Mouse (Mus musculus): ENCODE data around the gene Frmpd1. TPM values are rescaled to one million over a fixed set of nuclear protein-coding genes. Genes with fewer than 3 reads are reported as not detected.

Gene Frmpd1
- polyA plus RNA-seq, 1 experiment from 2014 or later: 0.60 TPM

Other genes starting within 250 kb of the Frmpd1 start
- gene Grhpr, start 203.5 kb upstream of the Frmpd1 start, polyA plus RNA-seq (2015; fragmentation: Nextera tagmentation; extraction: Ambion mirVana): 20.7 and 21.1 TPM in 2 replicates
- 46.7 and 46.8 TPM in 2 replicates for gene Zbtb5, start 172.5 kb upstream of the Frmpd1 start, polyA plus RNA-seq (2015; fragmentation: Nextera tagmentation; extraction: Ambion mirVana)
- 31.0 and 34.8 TPM in 2 replicates for gene Polr1e, start 166.3 kb upstream of the Frmpd1 start, polyA plus RNA-seq (2015; fragmentation: Nextera tagmentation; extraction: Ambion mirVana)
- gene Fbxo10, start 100.3 kb upstream of the Frmpd1 start, polyA plus RNA-seq (2015; fragmentation: Nextera tagmentation; extraction: Ambion mirVana): 24.5 and 25.8 TPM in 2 replicates
- 143 and 153 TPM in 2 replicates for gene Tomm5, start 76.8 kb upstream of the Frmpd1 start, polyA plus RNA-seq (2015; fragmentation: Nextera tagmentation; extraction: Ambion mirVana)
- 22.0 and 23.6 TPM in 2 replicates for gene Trmt10b, start 112.3 kb downstream of the Frmpd1 start, polyA plus RNA-seq (2015; fragmentation: Nextera tagmentation; extraction: Ambion mirVana)
- gene Dcaf10, start 157.2 kb downstream of the Frmpd1 start, polyA plus RNA-seq (2015; fragmentation: Nextera tagmentation; extraction: Ambion mirVana): 8.4 and 8.9 TPM in 2 replicates
- 48.9 and 54.9 TPM in 2 replicates for gene Exosc3, start 157.9 kb downstream of the Frmpd1 start, polyA plus RNA-seq (2015; fragmentation: Nextera tagmentation; extraction: Ambion mirVana)
- gene Slc25a51, start 223.9 kb downstream of the Frmpd1 start, polyA plus RNA-seq (2015; fragmentation: Nextera tagmentation; extraction: Ambion mirVana): 86.1 and 87.3 TPM in 2 replicates

Measured in forebrain, embryonic 15.5 days (tissue).